Mouse (Mus musculus) midbrain, embryonic 12.5 days (tissue): ENCODE measurements at regions not wholly inside any gene's neighbourhood (a gene's known extent, or its start where the extent isn't known, plus 50 kb on each side); places are given as distances from the start of the nearest gene placed in this dataset.

ENCODE experiments used
- ATAC-seq: fragments of 200-750 bp; cut with Nextera tagmentation; 2 replicates; pipeline ENCODE4 v1.8.0; 2017; ENCODE audit warnings: low read depth, moderate TSS enrichment, moderate library complexity; ENCODE audit not compliant: low FRiP score
- H3K27ac ChIP-seq: fragments of 300-500 bp; sonication (generic); replicated peaks from 2 replicates; pipeline ENCODE4 v1.5.1; 2016; ENCODE audit warnings: mild to moderate bottlenecking
- H3K27me3 ChIP-seq: fragments of 300-500 bp; sonication (generic); 2 replicates; pipeline ENCODE4 v1.6.1; 2016; ENCODE audit warnings: mild to moderate bottlenecking
- H3K36me3 ChIP-seq: fragments of 300-500 bp; sonication (generic); 2 replicates; pipeline ENCODE4 v1.6.1; 2016
- H3K4me1 ChIP-seq: fragments of 300-500 bp; sonication (generic); 2 replicates; pipeline ENCODE4 v1.6.1; 2016
- H3K4me2 ChIP-seq: fragments of 300-500 bp; sonication (generic); replicated peaks from 2 replicates; pipeline ENCODE4 v1.6.1; 2016; ENCODE audit warnings: mild to moderate bottlenecking, moderate library complexity
- H3K4me3 ChIP-seq: fragments of 300-500 bp; sonication (generic); 2 replicates; pipeline ENCODE4 v1.5.1; 2016; ENCODE audit warnings: mild to moderate bottlenecking
- H3K9ac ChIP-seq: fragments of 300-500 bp; sonication (generic); replicated peaks from 2 replicates; pipeline ENCODE4 v1.6.1; 2016; ENCODE audit warnings: mild to moderate bottlenecking, moderate library complexity
- H3K9me3 ChIP-seq: fragments of 300-500 bp; sonication (generic); 2 replicates; pipeline ENCODE4 v1.6.1; 2016; ENCODE audit warnings: mild to moderate bottlenecking
- WGBS: fragments of 180-500 bp; shearing (Covaris S2); methylation state at CpG from one replicate; pipeline ENCODE4 v1.1.7; 2016; 5-methylcytosine and 5-hydroxymethylcytosine counted together

GRCm38 (mm10) chr17:62546286-62546685 lies 334.8 kb downstream of the Efna5 start:
- H3K4me2 ChIP-seq: no peak overlapping the region
- no peaks in the 10 kb centered on the region for H3K4me1 ChIP-seq
- WGBS: 90% methylated on average over 7 of the region's 7 CpGs
- no peak for ATAC-seq
- no peaks in the 10 kb centered on the region for H3K9me3 ChIP-seq
- no peak overlapping the region for H3K4me3 ChIP-seq
- no peaks in the 10 kb centered on the region; the same call in 1 of the 2 replicates for H3K27me3 ChIP-seq
- H3K9ac ChIP-seq: no peak overlapping the region
- H3K27ac ChIP-seq: no peak overlapping the region
- no peaks in the 10 kb centered on the region for H3K36me3 ChIP-seq

- Histone ChIP-seq H3K36me3 (no peaks in the 10 kb centered on the region), H3K4me1 (no peaks in the 10 kb centered on the region), H3K27ac (no peak overlapping the region), H3K27me3 (no peaks in the 10 kb centered on the region; the same call in 1 of the 2 replicates), H3K4me3 (no peak overlapping the region), H3K4me2 (no peak overlapping the region), H3K9me3 (no peaks in the 10 kb centered on the region), H3K9ac (no peak overlapping the region)
- ATAC-seq: no peak
- WGBS: 69% methylated on average over 9 of the region's 9 CpGs
Measured at GRCm38 (mm10) chr17:62545330-62545729, 335.8 kb downstream of the Efna5 start.

GRCm38 (mm10) chr17:62543056-62543975 lies 337.8 kb downstream of the Efna5 start:
- Histone ChIP-seq H3K4me2 (no peak overlapping the region), H3K9me3 (no peaks in the 10 kb centered on the region), H3K4me1 (no peaks in the 10 kb centered on the region), H3K4me3 (no peak overlapping the region), H3K36me3 (no peaks in the 10 kb centered on the region), H3K9ac (no peak overlapping the region), H3K27me3 (no peaks in the 10 kb centered on the region; the same call in 1 of the 2 replicates), H3K27ac (no peak overlapping the region)
- 88% methylated on average over 18 of the region's 18 CpGs for WGBS
- no peak for ATAC-seq

- H3K4me2 ChIP-seq: no peak overlapping the region
- H3K4me1 ChIP-seq: no peaks in the 10 kb centered on the region
- H3K27me3 ChIP-seq: no peaks in the 10 kb centered on the region
- H3K9me3 ChIP-seq: no peaks in the 10 kb centered on the region
- ATAC-seq: no peak
- no peak overlapping the region for H3K27ac ChIP-seq
- WGBS: 90% methylated on average over 2 of the region's 2 CpGs
- no peaks in the 10 kb centered on the region for H3K36me3 ChIP-seq
- H3K9ac ChIP-seq: no peak overlapping the region
- H3K4me3 ChIP-seq: no peak overlapping the region
Measured at GRCm38 (mm10) chr17:62529911-62530310, 351.2 kb downstream of the Efna5 start.

- Histone ChIP-seq H3K9ac (no peak overlapping the region), H3K27ac (no peak overlapping the region), H3K27me3 (no peaks in the 10 kb centered on the region), H3K9me3 (no peaks in the 10 kb centered on the region), H3K36me3 (no peaks in the 10 kb centered on the region), H3K4me1 (no peaks in the 10 kb centered on the region), H3K4me2 (no peak overlapping the region), H3K4me3 (no peak overlapping the region)
- 94% methylated on average over 2 of the region's 2 CpGs for WGBS
- no peak for ATAC-seq
Measured at GRCm38 (mm10) chr17:62527556-62527955, 353.6 kb downstream of the Efna5 start.

- no peak for ATAC-seq
- 66% methylated on average over 3 of the region's 3 CpGs for WGBS
- H3K36me3 ChIP-seq: no peaks in the 10 kb centered on the region
- no peak overlapping the region for H3K4me3 ChIP-seq
- H3K4me2 ChIP-seq: no peak overlapping the region
- H3K27me3 ChIP-seq: no peaks in the 10 kb centered on the region
- no peaks in the 10 kb centered on the region for H3K4me1 ChIP-seq
- H3K9me3 ChIP-seq: no peaks in the 10 kb centered on the region
- H3K27ac ChIP-seq: no peak overlapping the region
- no peak overlapping the region for H3K9ac ChIP-seq
Measured at GRCm38 (mm10) chr17:62513635-62514034, 367.5 kb downstream of the Efna5 start.

GRCm38 (mm10) chr17:62510184-62510583 lies 370.9 kb downstream of the Efna5 start:
- Histone ChIP-seq H3K4me3 (no peak overlapping the region), H3K4me1 (no peaks in the 10 kb centered on the region), H3K9me3 (no peaks in the 10 kb centered on the region), H3K4me2 (no peak overlapping the region), H3K27me3 (no peaks in the 10 kb centered on the region), H3K36me3 (no peaks in the 10 kb centered on the region), H3K27ac (no peak overlapping the region), H3K9ac (no peak overlapping the region)
- no peak for ATAC-seq
- 91% methylated on average over 4 of the region's 4 CpGs for WGBS

GRCm38 (mm10) chr17:62507766-62508485 lies 373.2 kb downstream of the Efna5 start:
- Histone ChIP-seq H3K4me3 (no peak overlapping the region), H3K36me3 (no peaks in the 10 kb centered on the region), H3K4me2 (no peak overlapping the region), H3K9ac (no peak overlapping the region), H3K27me3 (no peaks in the 10 kb centered on the region), H3K4me1 (no peaks in the 10 kb centered on the region), H3K9me3 (no peaks in the 10 kb centered on the region), H3K27ac (no peak overlapping the region)
- ATAC-seq: no peak
- 77% methylated on average over 13 of the region's 13 CpGs for whole genome bisulfite sequencing

- Histone ChIP-seq H3K4me1 (no peaks in the 10 kb centered on the region), H3K4me2 (no peak overlapping the region), H3K27me3 (no peaks in the 10 kb centered on the region), H3K4me3 (no peak overlapping the region), H3K9me3 (no peaks in the 10 kb centered on the region), H3K9ac (no peak overlapping the region), H3K36me3 (no peaks in the 10 kb centered on the region), H3K27ac (no peak overlapping the region)
- WGBS: 77% methylated on average over 6 of the region's 6 CpGs
- no peak for ATAC-seq
Measured at GRCm38 (mm10) chr17:62504691-62505090, 376.4 kb downstream of the Efna5 start.

- ATAC-seq: no peak
- 88% methylated on average over 5 of the region's 5 CpGs for WGBS
Measured at GRCm38 (mm10) chr17:62470739-62471138, 410.4 kb downstream of the Efna5 start.

GRCm38 (mm10) chr17:62469367-62469766 lies 411.8 kb downstream of the Efna5 start:
- ATAC-seq: no peak
- no peak overlapping the region for H3K27ac ChIP-seq
- no peak overlapping the region for H3K9ac ChIP-seq
- no peak overlapping the region for H3K4me2 ChIP-seq
- WGBS: 85% methylated on average over 1 of the region's 1 CpGs
- no peak overlapping the region for H3K4me3 ChIP-seq
- H3K9me3 ChIP-seq: no peaks in the 10 kb centered on the region
- no peaks in the 10 kb centered on the region for H3K36me3 ChIP-seq
- H3K27me3 ChIP-seq: no peaks in the 10 kb centered on the region
- no peaks in the 10 kb centered on the region for H3K4me1 ChIP-seq

More at GRCm38 (mm10) chr17:62470739-62471138, 410.4 kb downstream of the Efna5 start:
- Histone ChIP-seq H3K27me3 (no peaks in the 10 kb centered on the region), H3K27ac (no peak overlapping the region), H3K9ac (no peak overlapping the region), H3K36me3 (no peaks in the 10 kb centered on the region), H3K4me1 (no peaks in the 10 kb centered on the region), H3K4me3 (no peak overlapping the region), H3K9me3 (no peaks in the 10 kb centered on the region), H3K4me2 (no peak overlapping the region)

GRCm38 (mm10) chr17:62468859-62469258 lies 412.3 kb downstream of the Efna5 start:
- Histone ChIP-seq H3K4me2 (no peak overlapping the region), H3K27ac (no peak overlapping the region), H3K4me1 (no peaks in the 10 kb centered on the region), H3K9me3 (no peaks in the 10 kb centered on the region), H3K9ac (no peak overlapping the region), H3K4me3 (no peak overlapping the region), H3K36me3 (no peaks in the 10 kb centered on the region), H3K27me3 (no peaks in the 10 kb centered on the region)
- ATAC-seq: no peak
- WGBS: 84% methylated on average over 7 of the region's 7 CpGs
